Mouse (Mus musculus) neural tube, embryonic 12.5 days (tissue): ENCODE results near the gene Hist1h3g. TPM values are rescaled to one million over a fixed set of nuclear protein-coding genes. Genes with fewer than 3 reads are reported as not detected.
A peak's percentile ranks its signal among the peaks of the same experiment; 100 is the strongest.

Source experiments
- ATAC-seq: fragments of 200-750 bp; cut with Nextera tagmentation; 2 replicates; pipeline ENCODE4 v1.8.0; 2017; ENCODE audit warnings: low read depth, mild to moderate bottlenecking, moderate TSS enrichment, moderate library complexity; ENCODE audit not compliant: low FRiP score
- H3K27ac ChIP-seq: fragments of 300-500 bp; sonication (generic); 2 replicates; pipeline ENCODE4 v1.5.1; 2016
- H3K27me3 ChIP-seq: fragments of 300-500 bp; sonication (generic); replicated peaks from 2 replicates; pipeline ENCODE4 v1.6.1; 2016; ENCODE audit warnings: mild to moderate bottlenecking
- H3K36me3 ChIP-seq: fragments of 300-500 bp; sonication (generic); 2 replicates; pipeline ENCODE4 v1.6.1; 2016; ENCODE audit warnings: mild to moderate bottlenecking
- H3K4me1 ChIP-seq: fragments of 300-500 bp; sonication (generic); 2 replicates; pipeline ENCODE4 v1.6.1; 2016
- H3K4me2 ChIP-seq: fragments of 300-500 bp; sonication (generic); replicated peaks from 2 replicates; pipeline ENCODE4 v1.6.1; 2016; ENCODE audit warnings: mild to moderate bottlenecking
- H3K4me3 ChIP-seq: fragments of 300-500 bp; sonication (generic); 2 replicates; pipeline ENCODE4 v1.5.1; 2016
- H3K9ac ChIP-seq: fragments of 300-500 bp; sonication (generic); 2 replicates; pipeline ENCODE4 v1.6.1; 2016; ENCODE audit warnings: mild to moderate bottlenecking
- H3K9me3 ChIP-seq: fragments of 300-500 bp; sonication (generic); 2 replicates; pipeline ENCODE4 v1.6.1; 2016; ENCODE audit warnings: mild to moderate bottlenecking
- WGBS: fragments of 180-500 bp; shearing (Covaris S2); methylation state at CpG from one replicate; pipeline ENCODE4 v1.1.7; 2016; 5-methylcytosine and 5-hydroxymethylcytosine counted together
- polyA plus RNA-seq: library from polyadenylated mRNA; unstranded; fragments of >200 nt; fragmentation: Nextera tagmentation; extraction: Ambion mirVana; gene quantifications from 2 replicates; pipeline ENCODE4 v1.2.1, GENCODE M21; 2016

The Hist1h3g gene
- polyA plus RNA-seq, 1 experiment from 2014 or later, result 3.0 TPM

DNA sequence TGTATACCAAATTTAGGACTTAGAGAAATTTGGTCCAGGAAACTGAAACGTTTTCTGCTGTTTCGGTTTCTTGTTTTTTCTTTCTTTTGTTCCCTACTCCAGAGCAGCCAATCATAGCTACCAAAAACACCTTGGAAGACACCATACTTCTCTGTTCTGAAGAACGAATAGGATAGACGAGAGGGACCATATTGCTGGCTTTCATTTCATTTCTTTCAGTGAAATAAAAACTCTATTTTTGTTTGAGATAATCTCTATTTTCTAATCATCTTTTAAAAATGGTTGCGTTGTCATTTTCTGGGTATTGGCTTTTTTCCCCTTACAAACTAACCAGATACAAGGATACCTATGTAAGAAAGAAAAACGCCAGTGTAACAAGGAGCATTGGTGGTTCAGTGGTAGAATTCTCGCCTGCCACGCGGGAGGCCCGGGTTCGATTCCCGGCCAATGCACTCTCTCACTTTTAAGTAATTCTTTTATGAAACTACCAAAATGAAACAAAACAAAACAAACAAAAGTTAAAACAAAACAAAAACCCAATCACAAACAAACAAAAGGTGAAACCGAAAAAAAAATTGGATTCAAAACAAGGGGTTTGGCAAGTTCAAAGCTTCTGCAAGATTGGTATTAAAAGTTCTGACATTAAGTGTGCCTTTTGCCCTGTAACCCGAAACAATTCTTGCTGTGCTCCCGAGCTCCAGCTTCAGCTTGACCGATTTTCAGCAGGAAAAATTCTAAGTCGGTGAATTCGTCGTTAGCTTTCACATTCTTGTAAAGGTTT, 18.2 kb upstream of the Hist1h3g start:
- H3K4me3 ChIP-seq, result peak overlapping the region; percentile 42
- peak; percentile 70 for ATAC-seq
- no peak overlapping the region for H3K27ac ChIP-seq
- H3K27me3 ChIP-seq, result no peaks in the 10 kb centered on the region
- under 1% methylated on average over 19 of the region's 19 CpGs for WGBS
- no peaks in the 10 kb centered on the region for H3K4me1 ChIP-seq
- peak overlapping the region; percentile 40; the same call in 1 of the 2 replicates for H3K9ac ChIP-seq
- H3K36me3 ChIP-seq, result no peaks in the 10 kb centered on the region
- no peaks in the 10 kb centered on the region for H3K9me3 ChIP-seq
- H3K4me2 ChIP-seq, result peak overlapping the region; percentile 64

DNA sequence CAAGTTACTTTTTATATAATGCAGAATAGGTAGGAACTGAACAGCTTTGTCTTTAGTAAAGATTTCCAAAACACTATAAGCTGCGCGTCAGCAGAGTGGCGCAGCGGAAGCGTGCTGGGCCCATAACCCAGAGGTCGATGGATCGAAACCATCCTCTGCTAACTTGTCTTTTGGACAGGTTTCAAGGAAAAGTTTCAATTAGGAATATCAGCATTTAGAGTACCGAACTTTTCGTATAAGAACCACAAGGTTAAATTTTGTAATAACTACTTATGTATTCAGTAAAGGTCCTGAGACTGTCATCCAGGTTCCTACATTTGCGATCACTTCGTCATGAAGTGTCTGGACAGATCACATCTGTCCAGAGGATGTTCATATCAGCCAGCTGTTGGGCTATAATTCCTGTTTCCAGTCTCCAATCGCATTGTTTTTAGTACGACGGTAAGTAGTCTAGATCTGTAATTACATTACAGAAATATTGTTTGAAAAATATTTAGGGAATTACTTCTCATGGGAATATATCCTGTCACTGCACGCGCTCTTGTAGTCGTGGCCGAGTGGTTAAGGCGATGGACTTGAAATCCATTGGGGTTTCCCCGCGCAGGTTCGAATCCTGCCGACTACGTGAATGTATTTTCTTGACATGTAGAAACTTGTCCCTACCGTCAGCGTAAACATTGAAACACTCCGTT, 17.5 kb upstream of the Hist1h3g start:
- Histone ChIP-seq H3K27ac (no peak overlapping the region), H3K4me2 (peak overlapping the region; percentile 64), H3K36me3 (no peaks in the 10 kb centered on the region), H3K4me3 (peak overlapping the region; percentile 42), H3K9me3 (no peaks in the 10 kb centered on the region), H3K9ac (peak overlapping the region; percentile 40; the same call in 1 of the 2 replicates), H3K4me1 (no peaks in the 10 kb centered on the region), H3K27me3 (no peaks in the 10 kb centered on the region)
- ATAC-seq, result peak; percentile 87
- WGBS, result under 1% methylated on average over 27 of the region's 27 CpGs

DNA sequence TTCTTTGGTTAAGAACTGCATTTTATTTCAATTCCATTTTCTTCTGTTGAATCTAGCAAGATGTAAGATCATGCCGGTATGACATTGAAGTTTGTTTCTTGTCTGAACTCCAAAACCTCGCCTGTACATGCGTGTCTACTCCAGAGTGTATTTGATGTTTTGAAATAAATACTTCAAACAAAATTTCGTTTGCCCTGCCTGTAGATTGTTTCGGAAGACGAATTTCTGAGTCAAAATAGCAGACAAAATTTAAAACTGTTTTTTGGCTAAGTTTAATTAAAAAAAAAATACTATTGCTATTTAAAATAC, 17.0 kb upstream of the Hist1h3g start:
- Histone ChIP-seq H3K27ac (no peak overlapping the region), H3K27me3 (no peaks in the 10 kb centered on the region), H3K4me1 (no peaks in the 10 kb centered on the region), H3K9ac (no peak overlapping the region), H3K9me3 (no peaks in the 10 kb centered on the region), H3K4me2 (peak overlapping the region; percentile 64), H3K4me3 (peak overlapping the region; percentile 42), H3K36me3 (no peaks in the 10 kb centered on the region)
- ATAC-seq, result no peak
- WGBS, result under 1% methylated on average over 6 of the region's 6 CpGs

DNA sequence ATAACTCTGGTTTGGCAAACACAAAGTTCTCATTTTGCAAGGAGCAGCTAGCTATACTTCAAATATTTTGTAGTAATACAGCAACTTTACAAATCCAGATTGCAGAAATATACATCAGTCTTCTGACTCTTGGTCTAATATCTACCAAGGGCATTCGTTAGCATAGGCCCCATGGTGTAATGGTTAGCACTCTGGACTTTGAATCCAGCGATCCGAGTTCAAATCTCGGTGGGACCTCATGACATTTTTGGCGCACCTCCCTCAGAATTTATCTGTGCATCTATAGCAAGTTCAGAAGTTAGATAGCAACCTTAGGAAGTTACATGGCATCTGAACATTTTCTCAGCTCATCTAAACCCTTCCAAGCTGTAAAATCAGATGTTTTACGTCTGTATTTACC, 16.3 kb upstream of the Hist1h3g start:
- Histone ChIP-seq H3K36me3 (no peaks in the 10 kb centered on the region), H3K27me3 (no peaks in the 10 kb centered on the region), H3K9me3 (no peaks in the 10 kb centered on the region), H3K27ac (no peak overlapping the region), H3K4me3 (peak overlapping the region; percentile 20; the same call in 1 of the 2 replicates), H3K9ac (no peak overlapping the region), H3K4me1 (no peaks in the 10 kb centered on the region), H3K4me2 (peak overlapping the region; percentile 64)
- WGBS, result 0% methylated on average over 6 of the region's 6 CpGs
- 0 out of 2 replicates have a peak, but pooled peaks have one; percentile 24 for ATAC-seq

DNA sequence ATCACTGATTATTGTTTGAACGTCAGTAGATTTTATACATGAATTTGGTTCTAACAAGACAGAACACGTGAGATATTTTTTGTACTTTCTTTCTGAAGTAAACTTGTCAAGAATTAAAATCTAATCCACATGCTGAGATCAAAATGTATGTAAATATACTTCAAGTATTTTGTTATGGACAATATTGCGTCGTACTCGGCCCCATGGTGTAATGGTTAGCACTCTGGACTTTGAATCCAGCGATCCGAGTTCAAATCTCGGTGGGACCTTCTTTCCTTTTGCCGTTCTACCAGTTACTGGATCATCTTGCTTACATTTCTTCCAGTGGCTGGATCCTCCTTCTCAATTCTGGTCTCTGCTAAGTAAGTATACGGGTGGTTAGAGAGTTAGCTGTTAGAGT, 15.8 kb upstream of the Hist1h3g start:
- Histone ChIP-seq H3K36me3 (no peaks in the 10 kb centered on the region), H3K4me2 (peak overlapping the region; percentile 64), H3K9me3 (no peaks in the 10 kb centered on the region), H3K27ac (no peak overlapping the region), H3K9ac (no peak overlapping the region), H3K4me1 (0 out of 2 replicates have a peak, but pooled peaks cover under 1% of the 10 kb centered on the region), H3K4me3 (peak overlapping the region; percentile 20; the same call in 1 of the 2 replicates), H3K27me3 (no peaks in the 10 kb centered on the region)
- under 1% methylated on average over 10 of the region's 10 CpGs for whole genome bisulfite sequencing
- ATAC-seq, result peak; percentile 34; the same call in 1 of the 2 replicates

DNA sequence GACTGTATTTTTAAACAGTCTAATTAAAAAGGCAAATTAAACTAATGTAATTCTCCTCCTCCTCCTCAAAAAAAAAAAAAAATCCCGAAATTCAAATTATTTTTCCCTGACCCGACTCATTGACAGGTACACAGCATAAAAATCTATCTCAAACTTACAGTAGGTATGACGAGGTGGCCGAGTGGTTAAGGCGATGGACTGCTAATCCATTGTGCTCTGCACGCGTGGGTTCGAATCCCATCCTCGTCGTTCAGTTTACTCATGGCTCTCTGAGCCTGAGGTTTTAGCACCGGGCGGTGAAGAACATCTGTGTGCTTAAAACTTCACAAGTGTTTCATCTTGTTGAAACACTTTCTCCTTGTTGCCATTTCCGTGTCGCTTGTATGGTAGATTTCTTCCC, 13.5 kb upstream of the Hist1h3g start:
- Histone ChIP-seq H3K27ac (no peak overlapping the region), H3K9me3 (no peaks in the 10 kb centered on the region), H3K36me3 (no peaks in the 10 kb centered on the region), H3K4me1 (0 out of 2 replicates have a peak, but pooled peaks cover 5% of the 10 kb centered on the region), H3K9ac (no peak overlapping the region), H3K4me2 (peak overlapping the region; percentile 18; the same call in 1 of the 2 replicates), H3K27me3 (no peaks in the 10 kb centered on the region), H3K4me3 (no peak overlapping the region)
- no peak for ATAC-seq
- 2% methylated on average over 14 of the region's 14 CpGs for WGBS

DNA sequence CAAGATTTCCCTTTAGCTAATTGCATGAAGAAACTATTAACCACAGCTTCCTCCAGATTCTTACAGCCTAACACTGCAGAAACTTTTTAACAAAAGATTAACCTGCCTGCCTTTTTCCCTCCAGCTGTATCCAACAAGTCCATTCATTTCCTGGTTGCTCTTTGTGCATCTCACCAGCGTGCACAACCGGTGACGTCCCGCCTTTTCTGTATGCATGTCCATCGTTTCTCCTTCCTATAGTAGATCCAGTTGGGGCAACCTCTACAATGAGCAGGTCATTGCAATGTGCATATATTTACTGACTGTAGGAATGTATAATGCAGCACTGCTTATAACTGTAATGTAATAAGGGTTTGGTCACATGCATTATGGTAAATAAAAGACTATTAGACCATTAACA, 11.2 kb upstream of the Hist1h3g start:
- no peak overlapping the region for H3K4me3 ChIP-seq
- peaks cover 5% of the 10 kb centered on the region; the same call in 1 of the 2 replicates for H3K4me1 ChIP-seq
- ATAC-seq, result no peak
- H3K4me2 ChIP-seq, result no peak overlapping the region
- H3K9ac ChIP-seq, result no peak overlapping the region
- no peaks in the 10 kb centered on the region for H3K9me3 ChIP-seq
- no peak overlapping the region for H3K27ac ChIP-seq
- H3K27me3 ChIP-seq, result no peaks in the 10 kb centered on the region
- WGBS, result 46% methylated on average over 5 of the region's 5 CpGs
- no peaks in the 10 kb centered on the region for H3K36me3 ChIP-seq

DNA sequence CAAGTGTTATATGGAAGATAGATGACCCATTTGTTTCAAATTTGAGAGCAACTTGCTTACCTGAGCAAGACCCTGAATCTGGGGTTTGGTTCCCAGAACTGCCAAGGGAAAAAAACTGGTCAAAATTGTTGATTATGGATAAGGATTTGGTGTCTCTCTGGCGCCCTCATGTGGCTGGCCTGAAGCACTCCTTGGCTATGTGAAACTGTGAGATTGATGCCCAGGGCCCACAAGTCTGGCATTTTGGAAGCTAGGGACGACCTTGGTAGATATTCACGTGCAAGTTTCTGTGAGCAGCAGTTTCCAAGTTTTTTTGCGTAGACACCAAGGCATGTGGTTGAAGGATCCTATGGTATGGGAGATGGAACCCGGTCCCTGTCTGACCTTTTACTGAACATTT, 10.6 kb upstream of the Hist1h3g start:
- no peak overlapping the region for H3K9ac ChIP-seq
- H3K9me3 ChIP-seq, result no peaks in the 10 kb centered on the region
- H3K4me1 ChIP-seq, result peaks cover 5% of the 10 kb centered on the region; the same call in 1 of the 2 replicates
- H3K4me2 ChIP-seq, result peak overlapping the region; percentile 28; the same call in 1 of the 2 replicates
- H3K36me3 ChIP-seq, result no peaks in the 10 kb centered on the region
- WGBS, result 6% methylated on average over 5 of the region's 5 CpGs
- no peak for ATAC-seq
- no peaks in the 10 kb centered on the region for H3K27me3 ChIP-seq
- no peak overlapping the region for H3K27ac ChIP-seq
- no peak overlapping the region for H3K4me3 ChIP-seq

DNA sequence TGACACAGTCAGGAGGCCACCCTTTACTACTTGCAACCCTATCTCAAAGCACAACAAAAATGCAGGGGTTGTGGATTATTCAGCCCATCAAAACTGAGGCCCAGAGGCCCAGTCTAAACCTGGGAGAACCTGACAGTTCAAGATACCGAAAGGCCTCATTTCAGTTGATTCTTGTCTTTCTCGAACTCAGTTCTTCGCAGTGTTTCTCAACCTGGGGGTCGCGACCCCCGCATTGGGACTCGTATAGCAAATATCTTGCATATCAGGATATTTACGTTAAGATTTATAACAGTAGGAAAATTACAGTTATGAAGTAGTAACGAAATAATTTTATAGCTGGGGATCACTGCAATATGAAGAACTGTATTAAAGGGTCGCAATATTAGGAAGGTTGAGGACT, 9.3 kb upstream of the Hist1h3g start:
- no peaks in the 10 kb centered on the region for H3K27me3 ChIP-seq
- H3K4me2 ChIP-seq, result peak overlapping the region; percentile 54
- ATAC-seq, result no peak
- peak overlapping the region; percentile 29 for H3K4me3 ChIP-seq
- no peak overlapping the region for H3K27ac ChIP-seq
- no peak overlapping the region for H3K9ac ChIP-seq
- no peaks in the 10 kb centered on the region for H3K9me3 ChIP-seq
- H3K36me3 ChIP-seq, result no peaks in the 10 kb centered on the region
- peaks cover 5% of the 10 kb centered on the region; the same call in 1 of the 2 replicates for H3K4me1 ChIP-seq
- WGBS, result 2% methylated on average over 10 of the region's 10 CpGs

DNA sequence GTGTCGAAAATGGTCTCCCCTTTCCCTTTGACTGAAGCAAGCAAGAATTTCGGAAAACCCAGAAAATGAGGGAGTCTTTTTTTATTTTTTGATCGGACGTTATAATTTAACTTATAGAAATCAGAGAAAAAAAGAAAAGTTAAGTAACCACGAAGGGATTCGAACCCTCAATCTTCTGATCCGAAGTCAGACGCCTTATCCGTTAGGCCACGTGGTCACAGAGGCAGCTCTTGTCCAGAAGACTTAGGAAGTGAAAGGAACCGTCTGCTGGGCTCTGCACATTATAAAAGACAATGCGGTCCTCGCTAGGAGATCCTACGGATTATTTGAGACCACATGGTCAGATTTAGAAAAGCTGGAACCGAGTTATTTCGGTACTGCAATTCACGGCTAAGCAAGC, 8.9 kb upstream of the Hist1h3g start:
- H3K9me3 ChIP-seq, result no peaks in the 10 kb centered on the region
- no peak for ATAC-seq
- peak overlapping the region; percentile 54 for H3K4me2 ChIP-seq
- no peaks in the 10 kb centered on the region for H3K27me3 ChIP-seq
- peak overlapping the region; percentile 48 for H3K9ac ChIP-seq
- peak overlapping the region; percentile 29 for H3K4me3 ChIP-seq
- under 1% methylated on average over 17 of the region's 17 CpGs for WGBS
- H3K36me3 ChIP-seq, result no peaks in the 10 kb centered on the region
- H3K4me1 ChIP-seq, result peaks cover 5% of the 10 kb centered on the region; the same call in 1 of the 2 replicates
- peak overlapping the region; percentile 2; the same call in 1 of the 2 replicates for H3K27ac ChIP-seq

DNA sequence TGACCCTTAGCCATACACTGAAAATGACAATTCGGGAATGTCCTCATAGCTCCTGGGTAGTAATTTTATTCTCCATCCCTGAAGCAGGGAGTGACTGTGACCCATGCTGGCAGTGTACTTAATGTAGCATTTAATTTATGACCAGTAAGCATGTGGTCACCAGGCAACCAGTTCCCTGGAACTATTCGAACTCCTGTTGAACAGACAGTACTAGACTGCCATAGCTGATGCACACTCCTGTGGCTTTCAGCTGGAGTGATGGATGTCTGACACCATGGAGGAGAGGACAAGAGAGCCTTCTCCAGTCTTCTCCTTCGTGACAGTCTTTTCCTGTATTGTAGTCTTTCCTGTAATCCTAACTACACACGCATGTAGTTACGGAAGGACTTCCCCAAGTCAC, 6.2 kb upstream of the Hist1h3g start:
- Histone ChIP-seq H3K9me3 (no peaks in the 10 kb centered on the region), H3K27ac (no peak overlapping the region; the same call in 1 of the 2 replicates), H3K4me1 (peaks cover 15% of the 10 kb centered on the region), H3K36me3 (no peaks in the 10 kb centered on the region), H3K4me2 (peak overlapping the region; percentile 42), H3K27me3 (no peaks in the 10 kb centered on the region), H3K9ac (no peak overlapping the region), H3K4me3 (no peak overlapping the region)
- no peak for ATAC-seq
- WGBS, result 41% methylated on average over 5 of the region's 5 CpGs

DNA sequence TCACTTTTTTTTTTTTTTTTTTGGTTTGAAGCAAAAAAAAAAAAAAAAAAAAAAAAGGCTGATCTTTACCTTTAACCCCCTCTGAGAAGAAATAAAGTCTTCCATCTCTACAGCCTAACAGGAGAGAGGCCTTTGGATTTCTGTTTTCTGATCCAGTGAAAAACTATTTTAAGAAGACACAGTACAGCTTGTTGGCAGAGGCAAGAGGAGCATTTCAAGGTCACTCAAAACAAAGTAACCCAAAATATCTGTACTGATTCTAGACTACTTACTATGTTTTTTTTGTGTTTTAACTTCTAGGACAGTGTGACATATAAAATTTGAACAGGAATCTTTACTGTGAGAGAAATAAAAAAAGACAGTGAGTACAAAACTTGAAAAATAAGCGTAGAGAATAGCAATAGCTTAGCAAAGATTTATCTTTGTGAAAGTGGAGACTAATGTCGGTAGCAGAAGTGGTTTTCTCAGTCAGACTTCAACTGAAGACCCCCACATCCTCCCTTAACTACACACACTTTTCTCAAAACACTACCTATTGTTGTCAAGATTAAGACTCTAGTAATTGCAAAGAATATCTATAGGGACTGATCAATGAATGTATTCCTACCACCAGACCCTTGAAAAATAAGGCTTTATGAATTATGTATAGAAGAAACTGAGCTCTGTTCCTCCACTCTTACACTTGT, 5.6 kb upstream of the Hist1h3g start:
- peak overlapping the region; percentile 73; the same call in 1 of the 2 replicates for H3K9ac ChIP-seq
- peak overlapping the region; percentile 52 for H3K4me3 ChIP-seq
- 30% methylated on average over 2 of the region's 2 CpGs for WGBS
- H3K4me2 ChIP-seq, result peak overlapping the region; percentile 70
- H3K27ac ChIP-seq, result no peak overlapping the region
- ATAC-seq, result no peak
- no peaks in the 10 kb centered on the region for H3K36me3 ChIP-seq
- H3K9me3 ChIP-seq, result no peaks in the 10 kb centered on the region
- H3K27me3 ChIP-seq, result no peaks in the 10 kb centered on the region
- H3K4me1 ChIP-seq, result peaks cover 17% of the 10 kb centered on the region
